ENCODE assay signal across 1 mouse cellular context in the genomic region with DNA sequence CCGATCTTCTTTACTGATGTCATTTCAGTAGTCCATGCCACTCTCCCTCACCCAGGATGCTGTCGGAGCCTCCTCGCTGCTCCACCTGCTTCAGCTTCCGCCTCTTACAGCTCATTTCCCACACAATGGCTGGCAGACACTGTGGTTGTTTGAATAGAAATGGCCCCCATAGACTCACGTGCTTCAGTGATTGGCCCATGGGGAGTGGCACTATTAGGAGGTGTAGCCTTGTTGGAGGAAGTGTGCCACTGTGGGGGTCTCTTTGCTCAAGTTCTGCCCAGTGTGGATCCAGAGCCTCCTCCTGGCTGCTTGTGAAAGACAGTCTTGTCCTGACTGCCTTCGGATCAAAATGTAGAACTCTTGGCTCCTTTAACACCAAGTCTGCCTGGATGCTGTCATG.
A peak's percentile ranks its signal among the peaks of the same experiment; 100 is the strongest.
TF ChIP-seq lines count a peak whose summit lies in the region.

No protein-coding gene starts in this region.

TF ChIP-seq in CH12.LX, 34 proteins besides CTCF, POLR2A, EP300 and RAD21:
- TF ChIP-seq MAZ (IDR thresholded peaks at IDR 0.05; ENCODE audit: low read depth, low read length), result no peak
- peak; percentile 64 for TF ChIP-seq BHLHE40 (IDR thresholded peaks at IDR 0.05; ENCODE audit: low read depth, low read length)
- no peak for TF ChIP-seq ZMIZ1 (IDR thresholded peaks at IDR 0.05; ENCODE audit: low read depth, low read length)
- TF ChIP-seq CHD2 (IDR thresholded peaks at IDR 0.05; ENCODE audit: low read length), result no peak
TF ChIP-seq in CH12.LX: peak in this region for 1.
